Mouse (Mus musculus): Measurements from ENCODE around the gene 1700025G04Rik. TPM values are rescaled to one million over a fixed set of nuclear protein-coding genes. Genes with fewer than 3 reads are reported as not detected.
A peak's percentile ranks its signal among the peaks of the same experiment; 100 is the strongest.

1700025G04Rik gene
- total and polyA plus RNA-seq, 3 experiments, result 1.5 to 19.5 (median 12.8) TPM

DNA sequence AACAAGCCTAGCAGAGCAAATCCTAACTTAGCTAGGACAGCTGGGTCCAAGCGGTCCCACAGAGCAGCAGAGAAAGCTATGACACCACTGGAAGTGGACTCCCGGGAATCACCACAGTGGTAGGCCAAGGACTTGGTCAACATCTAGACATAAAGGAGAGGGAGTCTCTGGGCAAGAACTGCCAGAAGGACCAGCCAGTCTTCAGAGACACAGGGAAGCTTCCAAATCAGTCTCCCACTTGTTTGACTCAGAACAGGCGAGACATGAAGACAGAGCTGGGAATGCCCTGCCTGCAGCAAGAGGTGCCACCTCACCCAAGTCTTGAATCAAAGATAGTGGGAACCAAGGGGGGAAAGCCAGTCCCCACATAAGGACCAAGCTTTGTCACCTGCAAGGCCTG lies 29.7 kb downstream of the 1700025G04Rik start (continued):
- TF ChIP-seq GABPA (IDR thresholded peaks at IDR 0.05; ENCODE audit: insufficient replicate concordance, low read depth, low read length) (no peak), NELFE (IDR thresholded peaks at IDR 0.05; ENCODE audit: low read depth, low read length) (no peak), IRF4 (IDR thresholded peaks at IDR 0.05; ENCODE audit: low read depth, low read length) (no peak)

GRCm38 (mm10) chr1:152058776-152059175 lies 31.1 kb downstream of the 1700025G04Rik start:
- Histone ChIP-seq H3K27ac (ENCODE audit: insufficient read depth, low read depth) (no peak overlapping the region), H3K4me3 (replicated peaks in 1 of 3; ENCODE audit: low read depth in 2 of 3, low read length in 2 of 3, poor library complexity in 1 of 3) (no peak overlapping the region), H3K4me2 (ENCODE audit: insufficient read depth, low read depth, poor library complexity, severe bottlenecking) (no peak overlapping the region), H3K27me3 (replicated peaks) (no peaks in the 10 kb centered on the region), H3K9ac (ENCODE audit: insufficient read depth, low read depth) (no peak overlapping the region), H3K79me2 (replicated peaks; ENCODE audit: control insufficient read depth, extremely low read depth, insufficient read depth, poor library complexity, severe bottlenecking) (no peaks in the 10 kb centered on the region), H3K4me1 (ENCODE audit: control insufficient read depth in 1 of 2, insufficient read depth in 2 of 2) (no peaks in the 10 kb centered on the region), H3K36me3 (replicated peaks in 1 of 2; ENCODE audit: control insufficient read depth in 1 of 2, insufficient read depth in 1 of 2, low read length in 1 of 2) (no peaks in the 10 kb centered on the region), H3K9me3 (replicated peaks; ENCODE audit: low read length) (no peaks in the 10 kb centered on the region)
- DNase-seq (ENCODE audit: extremely low read depth), result no peak
- no peak for TF ChIP-seq TCF12 (IDR thresholded peaks at IDR 0.05; ENCODE audit: low read depth, low read length)
- TF ChIP-seq MEF2A (IDR thresholded peaks at IDR 0.05; ENCODE audit: borderline replicate concordance, low read depth, low read length), result no peak
- TF ChIP-seq POLR2A (IDR thresholded peaks at IDR 0.05; ENCODE audit: low read depth, low read length), result no peak
- TF ChIP-seq POLR2AphosphoS2 (IDR thresholded peaks at IDR 0.05; ENCODE audit: low read depth, low read length), result no peak
- no peak for TF ChIP-seq MAX (IDR thresholded peaks at IDR 0.05; ENCODE audit: low read length)
- no peak for TF ChIP-seq KAT2A (IDR thresholded peaks at IDR 0.05; ENCODE audit: insufficient replicate concordance, low read length)
- TF ChIP-seq CHD2 (IDR thresholded peaks at IDR 0.05; ENCODE audit: low read length), result no peak
- in situ Hi-C loops (cut with MboI; ENCODE audit: low pct_ligation_motif_present, low pct_unique_long_range_greater_than_20kb, low sequenced_read_pairs), result no loop called here
- dilution Hi-C loops (cut with MboI; ENCODE audit: extremely low pct_ligation_motif_present, extremely low pct_unique_long_range_greater_than_20kb, low sequenced_read_pairs), result no loop called here

- H3K36me3 ChIP-seq (replicated peaks in 1 of 2; ENCODE audit: control insufficient read depth in 1 of 2, insufficient read depth in 1 of 2, low read length in 1 of 2), result peaks cover 0 to 2% of the 10 kb centered on the region in 2 experiments
- TF ChIP-seq BHLHE40 (IDR thresholded peaks at IDR 0.05; ENCODE audit: low read depth, low read length) (peak; percentile 62; the same call in 1 of the 2 replicates), EP300 (IDR thresholded peaks at IDR 0.05; ENCODE audit: low read length) (0 out of 2 replicates have a peak, but pooled peaks have one; percentile 26), IRF4 (IDR thresholded peaks at IDR 0.05; ENCODE audit: low read depth, low read length) (peak; percentile 76), JUND (conservative IDR thresholded peaks at IDR 0.05; ENCODE audit: low read depth, low read length) (peak; percentile 43; the same call in 1 of the 2 replicates), CHD1 (IDR thresholded peaks at IDR 0.05; ENCODE audit: low read depth, low read length) (no peak)
- no peaks in the 10 kb centered on the region for H3K79me2 ChIP-seq (replicated peaks; ENCODE audit: control insufficient read depth, extremely low read depth, insufficient read depth, poor library complexity, severe bottlenecking)
- H3K4me2 ChIP-seq (ENCODE audit: insufficient read depth, low read depth, poor library complexity, severe bottlenecking), result peak overlapping the region; percentile 32; the same call in 1 of the 2 replicates
- H3K27ac ChIP-seq (ENCODE audit: insufficient read depth, low read depth), result no peak overlapping the region
- in situ Hi-C loops (cut with MboI; ENCODE audit: low pct_ligation_motif_present, low pct_unique_long_range_greater_than_20kb, low sequenced_read_pairs) (no loop called here), dilution Hi-C loops (cut with MboI; ENCODE audit: extremely low pct_ligation_motif_present, extremely low pct_unique_long_range_greater_than_20kb, low sequenced_read_pairs) (no loop called here)
- no peak overlapping the region for H3K4me3 ChIP-seq (replicated peaks in 1 of 3; ENCODE audit: low read depth in 2 of 3, low read length in 2 of 3, poor library complexity in 1 of 3)
- no peak overlapping the region for H3K9ac ChIP-seq (ENCODE audit: insufficient read depth, low read depth)
- no peaks in the 10 kb centered on the region for H3K9me3 ChIP-seq (replicated peaks; ENCODE audit: low read length)
- H3K4me1 ChIP-seq (ENCODE audit: control insufficient read depth in 1 of 2, insufficient read depth in 2 of 2), result no peaks in the 10 kb centered on the region
- no peak for DNase-seq (ENCODE audit: extremely low read depth)
- H3K27me3 ChIP-seq (replicated peaks), result no peaks in the 10 kb centered on the region
These were observed 36.8 kb downstream of the 1700025G04Rik start for GRCm38 (mm10) chr1:152053112-152053511.
